Mouse (Mus musculus) heart, embryonic 16.5 days (tissue): Measurements from ENCODE around the gene Mat2a. TPM values are rescaled to one million over a fixed set of nuclear protein-coding genes. Genes with fewer than 3 reads are reported as not detected.
"Not testable (repeated sequence)": the region's sequence is repeated elsewhere in the genome, so short reads cannot be mapped to it uniquely, and the experiment has no call there.

Source experiments
- ATAC-seq: fragments of 200-750 bp; cut with Nextera tagmentation; replicated peaks from 2 replicates; pipeline ENCODE4 v1.8.0; 2017; ENCODE audit warnings: moderate number of reproducible peaks; ENCODE audit not compliant: insufficient read depth, low FRiP score; ENCODE audit errors: extremely low read depth
- H3K27ac ChIP-seq: fragments of 300-500 bp; sonication (generic); 2 replicates; pipeline ENCODE4 v1.5.1; 2014; ENCODE audit warnings: mild to moderate bottlenecking, low read length, control low read depth, moderate library complexity
- H3K27me3 ChIP-seq: fragments of 300-500 bp; sonication (generic); 2 replicates; pipeline ENCODE4 v1.6.1; 2014; ENCODE audit warnings: low read length, mixed read lengths; ENCODE audit not compliant: control insufficient read depth, insufficient read depth
- H3K36me3 ChIP-seq: fragments of 300-500 bp; sonication (generic); 2 replicates; pipeline ENCODE4 v1.6.1; 2014; ENCODE audit not compliant: control insufficient read depth, insufficient read depth
- H3K4me1 ChIP-seq: fragments of 300-500 bp; sonication (generic); 2 replicates; pipeline ENCODE4 v1.6.1; 2014; ENCODE audit warnings: low read length, mixed read lengths; ENCODE audit not compliant: control insufficient read depth, insufficient read depth
- H3K4me2 ChIP-seq: fragments of 300-500 bp; sonication (generic); 2 replicates; pipeline ENCODE4 v1.6.1; 2014; ENCODE audit warnings: low read depth, mild to moderate bottlenecking, control low read depth, low read length
- H3K4me3 ChIP-seq: fragments of 300-500 bp; sonication (generic); 2 replicates; pipeline ENCODE4 v1.5.1; 2014; ENCODE audit warnings: mild to moderate bottlenecking, control low read depth, low read length
- H3K9ac ChIP-seq: fragments of 300-500 bp; sonication (generic); 2 replicates; pipeline ENCODE4 v1.6.1; 2014; ENCODE audit warnings: low read length, control low read depth
- H3K9me3 ChIP-seq: fragments of 300-500 bp; sonication (generic); replicated peaks from 2 replicates; pipeline ENCODE4 v1.6.1; 2016; ENCODE audit warnings: low read length; ENCODE audit not compliant: control insufficient read depth
- WGBS: fragments of 180-500 bp; shearing (Covaris S2); extraction: QIAGEN DNeasy Blood & Tissue Kit; methylation state at CpG from one replicate; pipeline ENCODE4 v1.1.7; 2014; 5-methylcytosine and 5-hydroxymethylcytosine counted together
- polyA plus RNA-seq: library from polyadenylated mRNA; unstranded; fragments of >200 nt; fragmentation: Nextera tagmentation; extraction: Ambion mirVana; gene quantifications from 2 replicates; pipeline ENCODE4 v1.2.1, GENCODE M21; 2015

Mat2a gene
- polyA plus RNA-seq, 1 experiment from 2014 or later: 318 TPM

DNA sequence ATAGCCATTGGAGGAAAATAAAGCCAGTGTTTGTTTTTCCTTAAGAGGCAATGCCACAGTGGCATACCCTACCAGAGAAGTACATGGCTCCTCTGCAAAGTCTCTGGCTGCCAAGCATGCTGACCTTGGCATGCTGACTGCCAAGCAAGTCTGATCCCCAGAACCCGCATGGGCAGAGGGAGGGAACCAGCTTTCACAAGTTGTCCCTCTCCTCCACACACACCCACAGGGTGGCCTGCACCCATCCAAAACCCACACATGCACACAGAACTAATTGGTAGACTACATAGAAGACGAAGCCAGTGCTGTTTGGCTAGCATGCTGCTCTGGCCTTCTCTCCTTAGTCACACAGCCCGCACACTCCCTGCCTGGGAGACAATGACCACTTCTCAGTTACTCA is 38.3 kb upstream of the Mat2a start:
- ATAC-seq: no peak
- 85% methylated on average over 3 of the region's 3 CpGs for WGBS
- Histone ChIP-seq H3K9me3 (no peaks in the 10 kb centered on the region), H3K4me2 (no peak overlapping the region), H3K9ac (no peak overlapping the region), H3K27ac (no peak overlapping the region), H3K4me1 (no peaks in the 10 kb centered on the region), H3K27me3 (no peaks in the 10 kb centered on the region), H3K36me3 (no peaks in the 10 kb centered on the region), H3K4me3 (no peak overlapping the region)

DNA sequence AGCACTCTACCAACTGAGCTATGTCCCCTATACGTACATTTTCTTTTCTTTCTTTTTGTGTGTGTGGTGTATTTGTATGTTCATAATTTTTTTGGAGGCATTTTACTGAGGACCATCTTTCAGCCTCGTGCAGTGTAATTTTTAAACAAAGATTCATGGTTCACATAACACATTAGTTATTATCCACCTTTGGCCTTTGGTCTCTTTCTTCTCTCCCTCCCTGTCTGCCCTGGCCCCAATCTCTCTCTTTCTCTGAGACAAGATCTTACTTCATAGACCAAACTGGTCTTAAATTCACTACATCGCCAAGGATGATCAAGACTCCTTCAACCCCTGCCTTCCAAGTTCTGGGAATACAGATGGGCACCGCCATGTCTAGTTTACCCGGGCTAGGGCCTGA is 37.5 kb upstream of the Mat2a start:
- WGBS: 86% methylated on average over 5 of the region's 5 CpGs
- no peak overlapping the region for H3K27ac ChIP-seq
- H3K4me3 ChIP-seq: no peak overlapping the region
- no peaks in the 10 kb centered on the region for H3K36me3 ChIP-seq
- H3K4me2 ChIP-seq: no peak overlapping the region
- H3K4me1 ChIP-seq: no peaks in the 10 kb centered on the region
- H3K9me3 ChIP-seq: no peaks in the 10 kb centered on the region
- H3K27me3 ChIP-seq: no peaks in the 10 kb centered on the region
- no peak for ATAC-seq
- H3K9ac ChIP-seq: no peak overlapping the region

DNA sequence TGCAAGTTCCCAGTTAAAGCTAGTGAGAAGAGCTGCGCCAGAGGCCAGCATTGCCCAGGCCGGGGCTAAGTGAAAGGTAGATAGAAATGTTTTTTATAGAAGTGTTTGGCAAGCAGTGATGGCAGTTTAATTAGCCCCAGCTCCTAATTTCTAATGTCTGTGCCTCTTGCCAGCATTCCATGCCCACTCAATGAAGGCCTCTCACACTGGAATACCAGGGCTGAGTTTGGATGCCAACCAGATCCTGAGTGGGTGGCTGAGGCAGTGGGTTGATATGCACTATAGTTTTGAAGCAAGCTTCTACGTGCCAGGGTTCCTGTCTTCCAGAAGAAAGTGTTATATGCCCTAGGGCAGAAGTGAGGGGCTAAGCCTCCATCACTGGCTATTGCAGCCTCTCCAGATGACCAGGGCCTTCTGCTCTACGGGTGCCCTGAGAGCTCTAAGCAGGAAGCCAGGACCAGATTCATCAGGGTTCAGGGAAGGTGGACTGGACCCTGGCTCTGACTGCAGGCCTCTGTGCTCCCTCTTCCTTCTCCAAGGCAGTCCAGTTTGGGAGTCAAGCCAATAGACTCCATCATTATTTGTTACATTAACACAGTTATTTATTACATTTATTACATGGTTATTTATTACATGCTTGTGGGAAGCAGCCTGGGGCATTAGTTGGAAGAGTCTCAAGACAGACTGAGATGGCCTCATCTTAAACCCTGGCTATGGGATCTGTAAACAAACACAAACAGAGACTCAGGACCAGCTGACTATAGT is 36.0 kb upstream of the Mat2a start:
- Histone ChIP-seq H3K9ac (no peak overlapping the region), H3K4me1 (no peaks in the 10 kb centered on the region), H3K27ac (no peak overlapping the region), H3K4me2 (no peak overlapping the region), H3K9me3 (no peaks in the 10 kb centered on the region), H3K27me3 (no peaks in the 10 kb centered on the region), H3K36me3 (no peaks in the 10 kb centered on the region), H3K4me3 (no peak overlapping the region)
- 68% methylated on average over 4 of the region's 4 CpGs for WGBS
- no peak for ATAC-seq

DNA sequence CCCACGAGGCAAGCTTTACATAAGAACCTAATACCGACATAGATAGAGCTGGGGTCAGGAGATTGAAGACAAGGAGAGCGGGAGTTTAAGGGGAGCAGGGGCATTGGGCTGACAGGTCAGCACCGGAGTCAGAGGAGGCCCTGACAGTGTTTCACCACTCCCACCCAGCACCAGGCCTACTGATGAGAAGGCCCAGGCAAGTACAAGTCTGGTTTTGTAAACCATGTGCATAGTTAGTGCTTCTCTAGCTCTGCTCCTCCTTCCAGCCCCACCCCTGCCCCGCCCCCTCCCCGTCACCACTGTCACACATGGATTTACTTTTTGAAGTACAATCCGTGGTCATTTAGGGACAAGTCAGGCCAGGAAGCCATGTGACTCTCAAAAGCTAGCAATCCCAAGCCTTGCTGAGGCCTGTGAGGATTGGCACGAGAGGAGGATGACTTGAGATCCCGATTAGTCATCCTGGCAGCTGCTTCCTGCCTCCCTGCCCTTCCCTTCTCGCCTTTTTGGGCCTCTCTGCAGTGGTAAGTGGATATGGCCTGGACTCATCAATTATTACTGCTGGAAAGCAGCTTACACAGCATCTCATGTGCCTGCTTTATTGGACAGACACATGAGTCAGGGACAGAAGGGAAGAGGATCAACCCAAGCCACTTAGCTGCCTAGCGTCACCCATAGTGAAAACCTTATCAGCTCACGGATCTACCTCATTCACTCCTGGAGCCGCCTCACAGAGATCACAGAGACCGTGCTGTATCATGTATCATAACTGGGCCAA is 34.1 kb upstream of the Mat2a start:
- H3K36me3 ChIP-seq: no peaks in the 10 kb centered on the region
- ATAC-seq: no peak
- no peak overlapping the region for H3K4me3 ChIP-seq
- no peaks in the 10 kb centered on the region for H3K27me3 ChIP-seq
- WGBS: 58% methylated on average over 14 of the region's 14 CpGs
- no peak overlapping the region for H3K4me2 ChIP-seq
- H3K9ac ChIP-seq: no peak overlapping the region
- H3K9me3 ChIP-seq: no peaks in the 10 kb centered on the region
- H3K27ac ChIP-seq: no peak overlapping the region
- no peaks in the 10 kb centered on the region for H3K4me1 ChIP-seq

DNA sequence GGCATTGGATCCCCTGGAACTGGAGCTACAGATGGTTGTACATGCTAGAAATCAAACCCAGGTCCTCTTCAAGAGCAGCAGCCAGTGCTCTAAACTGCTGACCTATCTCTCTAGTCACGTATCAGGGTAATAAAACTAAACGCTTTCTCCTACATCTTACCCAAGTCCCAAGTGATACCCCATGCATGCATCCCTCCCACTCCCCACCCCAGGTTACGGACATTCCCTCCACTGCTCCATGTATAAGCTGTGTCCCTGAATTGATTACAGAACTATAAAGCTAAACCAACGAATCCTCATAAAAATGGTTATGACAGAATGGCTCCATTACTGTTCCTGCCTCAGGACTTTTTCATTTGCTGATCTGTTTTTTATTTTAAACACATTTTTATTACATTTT is 26.8 kb upstream of the Mat2a start:
- Histone ChIP-seq H3K27me3 (no peaks in the 10 kb centered on the region), H3K9me3 (no peaks in the 10 kb centered on the region), H3K4me1 (0 out of 2 replicates have a peak, but pooled peaks cover 2% of the 10 kb centered on the region), H3K36me3 (no peaks in the 10 kb centered on the region), H3K4me3 (no peak overlapping the region), H3K4me2 (no peak overlapping the region), H3K9ac (no peak overlapping the region), H3K27ac (no peak overlapping the region)
- 94% methylated on average over 4 of the region's 4 CpGs for WGBS
- ATAC-seq: no peak

DNA sequence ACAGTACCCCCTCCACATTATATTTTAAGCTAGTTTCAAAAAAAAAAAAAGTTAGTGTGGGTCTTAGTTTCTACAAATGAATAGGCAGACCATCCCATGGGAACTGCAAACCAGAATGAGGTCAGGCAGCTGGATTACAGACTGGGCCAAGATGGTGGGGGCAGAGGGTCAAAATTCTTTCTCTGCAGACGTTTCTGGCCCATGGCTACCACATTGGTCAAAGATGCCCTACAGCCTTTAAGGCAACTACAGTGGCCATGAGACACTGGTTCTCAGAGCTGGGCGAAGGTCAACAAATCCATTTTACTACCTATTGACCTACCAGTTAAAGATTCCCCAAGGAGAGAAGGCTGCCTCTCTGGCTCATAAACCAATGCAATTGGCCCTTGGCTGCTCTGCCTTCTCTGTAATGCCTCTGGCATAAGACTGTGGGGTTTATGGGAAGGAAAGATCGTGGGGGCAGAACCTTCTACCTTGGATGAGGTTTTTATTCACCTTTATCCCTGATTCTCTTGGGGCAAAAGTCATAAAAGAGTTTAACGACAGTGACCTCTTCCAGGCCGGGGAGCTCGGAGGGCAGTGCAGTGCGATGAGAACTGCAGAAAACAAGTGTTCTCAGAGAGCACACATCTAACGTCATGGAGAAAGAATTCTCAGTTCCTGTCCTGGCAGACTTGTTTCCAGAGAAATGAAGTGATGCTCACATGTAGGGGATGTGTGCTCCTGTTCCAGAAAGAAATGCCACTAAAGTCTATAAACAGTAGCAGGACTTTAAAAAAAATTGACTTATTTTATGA is 26.2 kb upstream of the Mat2a start:
- Histone ChIP-seq H3K27me3 (no peaks in the 10 kb centered on the region), H3K27ac (no peak overlapping the region), H3K4me1 (0 out of 2 replicates have a peak, but pooled peaks cover 2% of the 10 kb centered on the region), H3K9me3 (no peaks in the 10 kb centered on the region), H3K36me3 (no peaks in the 10 kb centered on the region), H3K9ac (no peak overlapping the region), H3K4me3 (no peak overlapping the region), H3K4me2 (no peak overlapping the region)
- 69% methylated on average over 8 of the region's 8 CpGs for WGBS
- no peak for ATAC-seq

DNA sequence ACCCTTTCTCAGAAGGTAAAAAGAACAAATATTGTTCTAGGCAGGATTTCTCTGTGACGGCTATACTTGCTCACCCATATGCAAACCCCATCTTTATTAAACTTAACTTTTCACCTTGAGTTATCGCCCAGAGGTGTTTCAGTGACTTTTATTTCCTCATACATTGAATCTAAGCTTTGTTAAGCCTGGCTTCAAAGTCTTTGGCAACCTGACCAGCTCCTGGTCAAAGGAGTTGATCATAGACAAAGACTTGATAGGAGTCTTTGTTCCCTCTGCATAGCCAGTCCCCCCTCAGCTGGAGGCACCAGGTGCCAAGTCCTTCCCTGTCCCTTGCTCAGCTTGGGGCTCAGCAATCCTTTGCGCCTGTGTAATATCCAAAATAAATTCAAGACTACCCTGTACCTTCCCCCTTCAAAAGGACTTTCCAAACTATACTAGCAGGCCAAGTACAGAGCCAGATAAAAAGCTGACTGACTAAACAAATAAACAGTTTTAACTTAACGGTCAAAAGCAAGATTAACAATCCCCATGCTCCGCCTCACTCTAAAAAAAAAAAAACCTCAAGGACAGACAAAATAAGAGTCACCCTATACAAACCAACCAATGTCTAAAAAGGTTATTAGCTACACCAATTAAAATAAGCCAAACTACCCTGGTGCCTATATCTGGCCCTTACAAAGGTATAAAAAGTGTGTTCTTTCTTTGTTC is 23.3 kb upstream of the Mat2a start:
- not testable (repeated sequence) for H3K9me3 ChIP-seq, H3K4me3 ChIP-seq, H3K27ac ChIP-seq, H3K36me3 ChIP-seq, ATAC-seq, H3K4me1 ChIP-seq, H3K4me2 ChIP-seq, H3K9ac ChIP-seq, H3K27me3 ChIP-seq
- WGBS: 81% methylated on average over 5 of the region's 5 CpGs

DNA sequence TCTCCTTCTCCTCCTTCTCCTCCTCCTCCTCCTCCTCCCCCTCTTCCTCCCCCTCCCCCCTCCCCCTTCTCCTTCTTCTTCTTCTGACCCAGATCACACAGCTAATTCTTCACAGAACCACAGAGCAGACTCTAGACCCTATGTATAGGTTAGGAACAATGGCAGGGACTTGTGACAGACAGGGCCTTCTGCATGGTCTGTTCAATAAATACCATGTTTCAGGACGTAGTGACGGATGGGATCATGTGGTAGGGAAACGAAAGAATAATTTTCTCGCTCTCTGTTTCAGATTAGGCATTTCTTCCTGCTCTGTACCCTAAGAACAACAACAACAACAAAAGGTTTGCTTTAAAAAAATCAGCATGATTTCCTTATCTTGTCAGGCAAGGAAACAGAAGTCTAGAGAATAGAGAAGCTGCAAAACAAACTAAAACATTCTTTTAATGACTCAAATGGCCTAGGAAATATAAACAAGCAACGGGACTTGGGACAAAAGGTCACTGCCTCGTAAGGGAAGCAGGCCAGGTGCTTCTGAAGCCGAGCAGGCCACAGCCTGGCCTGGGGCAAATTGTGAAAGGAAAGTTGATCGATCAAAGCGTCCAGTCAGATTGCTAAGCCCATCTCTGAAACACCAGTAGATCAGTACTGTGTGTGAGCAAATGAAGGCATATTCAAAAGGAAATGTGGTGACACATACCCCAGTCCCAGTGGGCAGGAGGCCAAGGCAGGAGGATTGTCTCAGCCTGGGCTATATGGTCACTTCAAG is 20.9 kb upstream of the Mat2a start:
- Histone ChIP-seq H3K4me2 (no peak overlapping the region), H3K36me3 (no peaks in the 10 kb centered on the region), H3K9ac (no peak overlapping the region), H3K4me3 (no peak overlapping the region), H3K4me1 (no peaks in the 10 kb centered on the region), H3K27ac (peak overlapping the region; percentile 24; the same call in 1 of the 2 replicates), H3K9me3 (no peaks in the 10 kb centered on the region), H3K27me3 (no peaks in the 10 kb centered on the region)
- WGBS: 55% methylated on average over 9 of the region's 9 CpGs
- no peak for ATAC-seq
